Mouse (Mus musculus) liver, embryonic 11.5 days (tissue): ENCODE measurements around the gene Fam136a. TPM values are rescaled to one million over a fixed set of nuclear protein-coding genes. Genes with fewer than 3 reads are reported as not detected.
A peak's percentile ranks its signal among the peaks of the same experiment; 100 is the strongest.
"Not testable (repeated sequence)": the region's sequence is repeated elsewhere in the genome, so short reads cannot be mapped to it uniquely, and the experiment has no call there.

ENCODE experiments used
- ATAC-seq: fragments of 200-750 bp; cut with Nextera tagmentation; replicated peaks from 2 replicates; pipeline ENCODE4 v1.8.0; 2017; ENCODE audit warnings: moderate number of reproducible peaks, mild to moderate bottlenecking, moderate TSS enrichment, moderate library complexity; ENCODE audit not compliant: low FRiP score
- DNase-seq: peaks from one replicate; pipeline ENCODE4 v3.0.0-alpha.2; 2017; ENCODE audit warnings: low spot score
- H3K27ac ChIP-seq: fragments of 300-500 bp; sonication (generic); 2 replicates; pipeline ENCODE4 v1.5.1; 2014; ENCODE audit warnings: mild to moderate bottlenecking, low read depth, low read length, control low read depth
- H3K27me3 ChIP-seq: fragments of 300-500 bp; sonication (generic); replicated peaks from 2 replicates; pipeline ENCODE4 v1.6.1; 2014; ENCODE audit warnings: low read length, mixed read lengths; ENCODE audit not compliant: control insufficient read depth, insufficient read depth
- H3K36me3 ChIP-seq: fragments of 300-500 bp; sonication (generic); 2 replicates; pipeline ENCODE4 v1.6.1; 2014; ENCODE audit warnings: mild to moderate bottlenecking, low read length, moderate library complexity, mixed read lengths; ENCODE audit not compliant: control insufficient read depth, insufficient read depth
- H3K4me1 ChIP-seq: fragments of 300-500 bp; sonication (generic); replicated peaks from 2 replicates; pipeline ENCODE4 v1.6.1; 2014; ENCODE audit warnings: low read length, mixed read lengths; ENCODE audit not compliant: control insufficient read depth, insufficient read depth
- H3K4me2 ChIP-seq: fragments of 300-500 bp; sonication (generic); 2 replicates; pipeline ENCODE4 v1.6.1; 2014; ENCODE audit warnings: mild to moderate bottlenecking, control low read depth, moderate library complexity
- H3K4me3 ChIP-seq: fragments of 300-500 bp; sonication (generic); 2 replicates; pipeline ENCODE4 v1.5.1; 2014; ENCODE audit warnings: low read depth, low read length, control low read depth
- H3K9ac ChIP-seq: fragments of 300-500 bp; sonication (generic); 2 replicates; pipeline ENCODE4 v1.6.1; 2014; ENCODE audit warnings: low read depth, low read length, control low read depth
- H3K9me3 ChIP-seq: fragments of 300-500 bp; sonication (generic); 2 replicates; pipeline ENCODE4 v1.6.1; 2016; ENCODE audit warnings: low read length, inconsistent platforms, mixed read lengths; ENCODE audit not compliant: control insufficient read depth
- WGBS: fragments of 180-500 bp; shearing (Covaris S2); extraction: QIAGEN DNeasy Blood & Tissue Kit; methylation state at CpG from one replicate; pipeline ENCODE4 v1.1.7; 2014; 5-methylcytosine and 5-hydroxymethylcytosine counted together
- polyA plus RNA-seq: library from polyadenylated mRNA; unstranded; fragments of >200 nt; fragmentation: Nextera tagmentation; extraction: Ambion mirVana; gene quantifications from 2 replicates; pipeline ENCODE4 v1.2.1, GENCODE M21; 2014

Fam136a gene
- polyA plus RNA-seq, 1 experiment from 2014 or later = 188 TPM

DNA sequence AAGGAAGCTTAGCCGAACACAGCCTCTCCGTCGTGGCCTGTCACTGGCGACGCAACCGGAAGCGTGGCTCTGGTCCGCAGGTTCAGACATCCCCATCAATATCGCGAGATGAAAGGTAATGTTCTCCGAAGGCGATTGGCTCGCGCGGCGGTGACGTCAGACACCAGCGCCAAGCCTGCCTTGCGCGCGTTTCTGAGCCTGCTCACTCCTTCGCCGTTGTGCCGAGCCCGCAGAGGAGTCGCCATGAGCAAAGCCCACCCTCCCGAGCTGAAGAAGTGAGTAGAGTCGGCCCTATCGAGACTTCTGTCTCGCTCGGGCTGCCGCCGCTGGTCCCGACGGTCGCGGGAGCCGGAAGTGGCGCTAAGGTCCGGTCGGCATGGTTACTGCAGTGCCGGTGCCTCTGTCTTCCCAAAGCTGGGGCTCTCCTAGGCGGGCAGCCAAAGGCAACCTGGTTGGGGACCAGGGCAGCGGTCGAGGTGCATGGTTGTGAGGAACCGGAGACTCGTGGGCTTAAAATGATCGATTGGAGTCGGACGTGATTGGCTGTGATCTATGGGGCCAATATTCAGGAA, 6.0 kb downstream of the Fam136a start:
- H3K4me2 ChIP-seq = peak overlapping the region; percentile 84
- WGBS = under 1% methylated on average over 50 of the region's 50 CpGs
- no peaks in the 10 kb centered on the region for H3K27me3 ChIP-seq
- H3K4me1 ChIP-seq = peaks cover 25% of the 10 kb centered on the region
- H3K4me3 ChIP-seq = peak overlapping the region; percentile 91
- ATAC-seq (peak; percentile 93), DNase-seq (peak; percentile 92)
- H3K9ac ChIP-seq = peak overlapping the region; percentile 94
- H3K27ac ChIP-seq = peak overlapping the region; percentile 91
- H3K9me3 ChIP-seq = no peaks in the 10 kb centered on the region
- H3K36me3 ChIP-seq = peaks cover 9% of the 10 kb centered on the region; the same call in 1 of the 2 replicates

DNA sequence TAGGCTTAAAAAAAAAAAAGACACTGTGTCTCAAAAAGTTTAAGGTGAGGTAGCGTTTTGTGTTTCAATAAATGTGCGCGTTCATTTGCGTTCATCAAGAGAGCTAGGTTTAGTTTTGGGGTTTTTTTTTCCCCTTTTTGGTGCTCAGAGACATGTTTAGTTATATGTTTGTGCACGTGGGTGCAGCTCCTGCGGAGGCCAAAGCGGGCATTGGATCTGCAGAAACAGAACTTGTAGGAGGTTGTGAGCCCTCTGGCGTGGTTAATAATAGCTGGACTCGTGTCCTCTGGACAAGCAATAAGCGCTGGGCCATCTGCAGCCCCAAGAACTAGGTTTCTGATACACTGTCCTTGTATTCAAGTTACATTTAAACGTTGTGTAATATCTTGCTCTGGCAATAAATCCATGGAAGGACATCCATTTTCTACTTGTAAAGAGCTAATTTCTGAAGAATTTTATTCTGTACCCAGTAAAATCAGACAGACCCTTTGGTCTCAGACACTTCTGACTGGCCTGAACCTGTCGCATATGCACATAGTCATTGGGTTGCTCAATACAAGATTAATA, 6.6 kb downstream of the Fam136a start:
- H3K27ac ChIP-seq = peak overlapping the region; percentile 91
- H3K4me3 ChIP-seq = peak overlapping the region; percentile 91
- peak overlapping the region; percentile 84 for H3K4me2 ChIP-seq
- H3K9me3 ChIP-seq = no peaks in the 10 kb centered on the region
- WGBS = 3% methylated on average over 12 of the region's 12 CpGs
- no peak for DNase-seq
- H3K4me1 ChIP-seq = peaks cover 19% of the 10 kb centered on the region
- no peak for ATAC-seq
- H3K27me3 ChIP-seq = no peaks in the 10 kb centered on the region
- peaks cover 12% of the 10 kb centered on the region; the same call in 1 of the 2 replicates for H3K36me3 ChIP-seq
- peak overlapping the region; percentile 94 for H3K9ac ChIP-seq

DNA sequence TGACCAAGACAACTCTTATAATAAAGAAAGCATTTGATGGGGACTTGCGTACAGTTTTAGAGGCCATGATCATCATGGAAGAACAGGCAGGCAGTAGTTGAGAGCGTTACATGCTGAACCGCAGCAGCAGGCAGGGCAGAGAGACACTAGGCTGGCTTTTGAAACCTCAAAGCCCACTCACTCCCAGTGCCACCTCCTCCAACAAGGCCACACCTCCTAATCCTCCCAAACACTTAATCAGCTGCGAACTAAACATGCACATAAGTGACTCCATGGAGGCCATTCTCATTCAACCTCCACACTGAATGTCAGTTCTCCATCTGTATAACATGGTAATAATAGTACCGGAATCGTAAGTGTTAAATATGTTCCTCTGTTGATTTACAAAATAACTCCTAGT, 8.1 kb downstream of the Fam136a start:
- H3K36me3 ChIP-seq = peaks cover 24% of the 10 kb centered on the region
- H3K9me3 ChIP-seq = no peaks in the 10 kb centered on the region
- H3K9ac ChIP-seq = no peak overlapping the region
- H3K4me3 ChIP-seq = no peak overlapping the region
- peak overlapping the region; percentile 84 for H3K4me2 ChIP-seq
- DNase-seq (no peak), ATAC-seq (no peak)
- WGBS = 91% methylated on average over 6 of the region's 6 CpGs
- no peaks in the 10 kb centered on the region for H3K27me3 ChIP-seq
- H3K27ac ChIP-seq = no peak overlapping the region
- H3K4me1 ChIP-seq = peaks cover 17% of the 10 kb centered on the region

DNA sequence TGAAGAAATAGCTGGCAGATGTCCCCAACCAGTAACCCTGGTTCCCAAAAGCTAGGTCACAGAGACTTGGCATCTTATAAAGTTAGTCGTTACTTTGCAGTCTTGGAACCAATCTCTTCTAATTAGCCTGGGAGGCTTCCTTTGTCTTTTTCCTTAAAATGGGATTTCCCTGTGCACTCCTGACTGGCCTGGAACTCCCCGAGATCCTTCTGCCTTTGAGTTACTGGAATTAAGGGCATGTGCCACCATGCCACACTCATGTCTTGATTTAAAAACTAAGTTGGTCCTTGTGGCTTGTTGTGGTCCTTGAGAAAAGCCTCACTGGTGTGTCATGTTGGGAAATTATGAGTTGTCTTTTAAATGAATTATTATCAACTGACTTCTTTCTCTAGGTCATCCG, 12.9 kb downstream of the Fam136a start:
- 85% methylated on average over 3 of the region's 3 CpGs for WGBS
- Histone ChIP-seq H3K9ac (no peak overlapping the region), H3K4me3 (no peak overlapping the region), H3K4me2 (no peak overlapping the region), H3K9me3 (no peaks in the 10 kb centered on the region), H3K27me3 (no peaks in the 10 kb centered on the region), H3K36me3 (peaks cover 24% of the 10 kb centered on the region), H3K4me1 (0 out of 2 replicates have a peak, but pooled peaks cover 2% of the 10 kb centered on the region), H3K27ac (no peak overlapping the region)
- DNase-seq (no peak), ATAC-seq (no peak)

DNA sequence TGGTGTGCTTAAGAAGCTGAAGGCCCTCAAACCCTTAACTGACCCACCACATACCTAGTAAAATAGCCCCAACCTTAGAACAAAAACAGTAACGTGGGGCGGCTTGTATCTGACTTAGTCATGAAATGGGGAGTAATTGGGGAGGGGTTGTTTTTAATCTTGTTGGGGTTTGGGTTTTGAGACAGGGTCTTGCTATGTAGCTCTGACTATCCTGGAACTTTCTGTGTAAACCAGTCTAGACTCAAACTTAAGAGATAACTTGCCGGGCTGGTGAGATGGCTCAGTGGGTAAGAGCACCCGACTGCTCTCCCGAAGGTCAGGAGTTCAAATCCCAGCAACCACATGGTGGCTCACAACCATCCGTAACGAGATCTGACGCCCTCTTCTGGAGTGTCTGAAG, 14.7 kb downstream of the Fam136a start:
- not testable (repeated sequence) for DNase-seq, H3K27me3 ChIP-seq, H3K4me1 ChIP-seq, H3K9ac ChIP-seq, H3K4me3 ChIP-seq, H3K4me2 ChIP-seq, H3K27ac ChIP-seq, H3K9me3 ChIP-seq
- 67% methylated on average over 7 of the region's 8 CpGs for WGBS
- peaks cover 24% of the 10 kb centered on the region for H3K36me3 ChIP-seq
- peak; percentile 11; the same call in 1 of the 2 replicates for ATAC-seq

DNA sequence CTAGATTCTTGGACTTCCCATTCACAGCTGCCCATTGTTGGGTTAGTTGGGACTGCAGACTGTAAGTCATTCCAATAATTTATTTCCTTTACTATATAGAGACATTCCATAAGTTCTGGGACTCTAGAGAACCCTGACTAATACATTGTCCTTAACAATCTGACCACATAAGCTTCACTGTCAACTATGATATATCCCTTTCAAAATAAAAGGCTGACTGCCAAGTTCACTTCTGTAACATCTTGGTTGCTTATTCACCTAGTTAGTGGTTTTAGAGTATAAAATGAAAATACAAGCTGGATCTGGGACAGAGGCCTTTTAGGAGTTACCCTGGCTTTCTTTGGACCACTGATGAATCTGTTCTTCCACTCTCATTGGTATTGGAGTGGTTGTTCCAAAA, 17.1 kb downstream of the Fam136a start:
- no peak overlapping the region for H3K4me2 ChIP-seq
- no peak overlapping the region for H3K9ac ChIP-seq
- DNase-seq = no peak
- no peaks in the 10 kb centered on the region for H3K9me3 ChIP-seq
- H3K4me3 ChIP-seq = no peak overlapping the region
- no peak overlapping the region for H3K27ac ChIP-seq
- no peaks in the 10 kb centered on the region; the same call in 1 of the 2 replicates for H3K4me1 ChIP-seq
- H3K27me3 ChIP-seq = no peaks in the 10 kb centered on the region
- peaks cover 9% of the 10 kb centered on the region; the same call in 1 of the 2 replicates for H3K36me3 ChIP-seq
- no peak for ATAC-seq

DNA sequence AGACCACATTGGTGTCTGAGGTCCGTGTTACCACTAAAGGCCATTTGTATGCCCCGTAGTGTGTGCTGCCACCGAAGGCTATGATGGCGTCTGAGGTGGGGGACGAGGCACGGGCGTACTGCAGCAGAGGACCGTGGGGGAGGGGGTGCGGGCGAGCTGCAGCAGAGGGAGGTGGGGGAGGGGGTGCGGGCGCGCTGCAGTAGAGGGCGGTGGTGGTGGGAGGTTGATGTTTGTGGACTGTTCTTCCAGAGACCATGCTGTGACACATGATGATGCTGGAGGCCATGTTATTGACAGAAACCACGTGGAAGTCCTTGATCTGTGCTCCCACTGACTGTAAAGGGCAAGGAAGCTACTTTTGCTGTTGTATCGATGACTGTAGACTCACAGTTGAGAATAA, 17.9 kb downstream of the Fam136a start:
- DNase-seq (no peak), ATAC-seq (no peak)
- no peak overlapping the region for H3K27ac ChIP-seq
- H3K4me2 ChIP-seq = no peak overlapping the region
- no peak overlapping the region for H3K4me3 ChIP-seq
- no peaks in the 10 kb centered on the region for H3K27me3 ChIP-seq
- no peaks in the 10 kb centered on the region for H3K9me3 ChIP-seq
- no peaks in the 10 kb centered on the region; the same call in 1 of the 2 replicates for H3K4me1 ChIP-seq
- no peak overlapping the region for H3K9ac ChIP-seq
- H3K36me3 ChIP-seq = peaks cover 7% of the 10 kb centered on the region; the same call in 1 of the 2 replicates
- 42% methylated on average over 15 of the region's 16 CpGs for WGBS

DNA sequence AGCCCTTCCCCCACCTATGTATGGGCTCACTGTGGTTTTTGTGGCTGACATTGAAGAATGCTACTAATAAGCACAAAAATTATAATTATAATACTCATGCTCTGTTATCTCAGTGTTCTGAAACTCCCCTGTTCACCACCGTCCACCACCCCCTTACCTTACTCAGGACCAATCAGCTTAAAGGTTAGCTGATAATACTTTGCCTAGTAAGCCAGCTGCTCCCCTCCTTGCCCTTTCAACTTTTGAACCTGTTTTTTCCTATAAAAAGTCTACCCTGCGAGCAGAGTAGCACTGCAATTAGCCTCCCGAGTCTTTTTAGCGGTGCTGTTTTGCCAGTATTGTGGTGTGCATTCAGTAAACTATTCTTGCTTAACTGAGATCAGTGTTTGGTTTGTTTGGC, 19.2 kb downstream of the Fam136a start:
- no peaks in the 10 kb centered on the region for H3K9me3 ChIP-seq
- 48% methylated on average over 4 of the region's 4 CpGs for WGBS
- no peak for ATAC-seq
- H3K36me3 ChIP-seq = peaks cover 10% of the 10 kb centered on the region; the same call in 1 of the 2 replicates
- H3K27ac ChIP-seq = no peak overlapping the region
- H3K4me3 ChIP-seq = no peak overlapping the region
- H3K27me3 ChIP-seq = no peaks in the 10 kb centered on the region
- no peaks in the 10 kb centered on the region; the same call in 1 of the 2 replicates for H3K4me1 ChIP-seq
- no peak overlapping the region for H3K9ac ChIP-seq
- DNase-seq = no peak
- H3K4me2 ChIP-seq = no peak overlapping the region
